Mouse (Mus musculus) kidney, embryonic 16.5 days (tissue): ENCODE measurements around the gene Otud3. TPM values are rescaled to one million over a fixed set of nuclear protein-coding genes. Genes with fewer than 3 reads are reported as not detected.

Source experiments
- ATAC-seq: fragments of 200-750 bp; cut with Nextera tagmentation; 2 replicates; pipeline ENCODE4 v1.8.0; 2017; ENCODE audit warnings: moderate TSS enrichment; ENCODE audit not compliant: low FRiP score, low TSS enrichment
- H3K27ac ChIP-seq: fragments of 300-500 bp; sonication (generic); 2 replicates; pipeline ENCODE4 v1.5.1; 2014; ENCODE audit warnings: low read length
- H3K27me3 ChIP-seq: fragments of 300-500 bp; sonication (generic); 2 replicates; pipeline ENCODE4 v1.6.1; 2014; ENCODE audit warnings: low read length, control low read depth, mixed read lengths; ENCODE audit not compliant: insufficient read depth
- H3K36me3 ChIP-seq: fragments of 300-500 bp; sonication (generic); 2 replicates; pipeline ENCODE4 v1.6.1; 2014; ENCODE audit warnings: low read length, control low read depth, mixed read lengths; ENCODE audit not compliant: insufficient read depth
- H3K4me1 ChIP-seq: fragments of 300-500 bp; sonication (generic); 2 replicates; pipeline ENCODE4 v1.6.1; 2014; ENCODE audit warnings: low read length, control low read depth, mixed read lengths; ENCODE audit not compliant: insufficient read depth
- H3K4me2 ChIP-seq: fragments of 300-500 bp; sonication (generic); replicated peaks from 2 replicates; pipeline ENCODE4 v1.6.1; 2014; ENCODE audit warnings: low read depth, low read length
- H3K4me3 ChIP-seq: fragments of 300-500 bp; sonication (generic); 2 replicates; pipeline ENCODE4 v1.5.1; 2014; ENCODE audit warnings: mild to moderate bottlenecking, low read length
- H3K9ac ChIP-seq: fragments of 300-500 bp; sonication (generic); replicated peaks from 2 replicates; pipeline ENCODE4 v1.6.1; 2014; ENCODE audit warnings: low read length
- H3K9me3 ChIP-seq: fragments of 300-500 bp; sonication (generic); 2 replicates; pipeline ENCODE4 v1.6.1; 2016; ENCODE audit warnings: low read length, control low read depth
- WGBS: fragments of 180-500 bp; shearing (Covaris S2); extraction: QIAGEN DNeasy Blood & Tissue Kit; methylation state at CpG from one replicate; pipeline ENCODE4 v1.1.7; 2014; 5-methylcytosine and 5-hydroxymethylcytosine counted together
- polyA plus RNA-seq: library from polyadenylated mRNA; unstranded; fragments of >200 nt; fragmentation: Nextera tagmentation; extraction: Ambion mirVana; gene quantifications from 2 replicates; pipeline ENCODE4 v1.2.1, GENCODE M21; 2015

Otud3 gene
- polyA plus RNA-seq, 1 experiment from 2014 or later = 3.0 TPM

GRCm38 (mm10) chr4:138938495-138939269, 24.9 kb upstream of the Otud3 start:
- H3K9ac ChIP-seq = no peak overlapping the region
- H3K9me3 ChIP-seq = no peaks in the 10 kb centered on the region
- no peak overlapping the region for H3K4me3 ChIP-seq
- H3K36me3 ChIP-seq = no peaks in the 10 kb centered on the region
- peak overlapping the region; percentile 64 for H3K27ac ChIP-seq
- peak; percentile 75 for ATAC-seq
- 47% methylated on average over 10 of the region's 10 CpGs for WGBS
- no peaks in the 10 kb centered on the region for H3K27me3 ChIP-seq
- H3K4me2 ChIP-seq = no peak overlapping the region
- H3K4me1 ChIP-seq = peaks cover 31% of the 10 kb centered on the region

GRCm38 (mm10) chr4:138934456-138935145, 20.9 kb upstream of the Otud3 start:
- ATAC-seq = no peak
- Histone ChIP-seq H3K27ac (no peak overlapping the region), H3K36me3 (no peaks in the 10 kb centered on the region), H3K4me2 (no peak overlapping the region), H3K9ac (no peak overlapping the region), H3K9me3 (no peaks in the 10 kb centered on the region), H3K27me3 (no peaks in the 10 kb centered on the region), H3K4me3 (no peak overlapping the region), H3K4me1 (peaks cover 14% of the 10 kb centered on the region)
- 86% methylated on average over 11 of the region's 11 CpGs for WGBS

- no peak overlapping the region for H3K9ac ChIP-seq
- H3K4me3 ChIP-seq = no peak overlapping the region
- no peaks in the 10 kb centered on the region for H3K36me3 ChIP-seq
- no peak overlapping the region for H3K4me2 ChIP-seq
- 61% methylated on average over 3 of the region's 3 CpGs for WGBS
- H3K27me3 ChIP-seq = no peaks in the 10 kb centered on the region
- peaks cover 6% of the 10 kb centered on the region for H3K4me1 ChIP-seq
- ATAC-seq = no peak
- H3K9me3 ChIP-seq = no peaks in the 10 kb centered on the region
- no peak overlapping the region for H3K27ac ChIP-seq
Measured at GRCm38 (mm10) chr4:138933862-138934261, 20.1 kb upstream of the Otud3 start.

GRCm38 (mm10) chr4:138925561-138925960, 11.8 kb upstream of the Otud3 start:
- ATAC-seq = no peak
- H3K4me3 ChIP-seq = no peak overlapping the region
- H3K27me3 ChIP-seq = no peaks in the 10 kb centered on the region
- 83% methylated on average over 2 of the region's 2 CpGs for WGBS
- peaks cover 8% of the 10 kb centered on the region; the same call in 1 of the 2 replicates for H3K4me1 ChIP-seq
- H3K27ac ChIP-seq = no peak overlapping the region
- H3K36me3 ChIP-seq = no peaks in the 10 kb centered on the region
- H3K4me2 ChIP-seq = no peak overlapping the region
- no peaks in the 10 kb centered on the region for H3K9me3 ChIP-seq
- no peak overlapping the region for H3K9ac ChIP-seq

DNA sequence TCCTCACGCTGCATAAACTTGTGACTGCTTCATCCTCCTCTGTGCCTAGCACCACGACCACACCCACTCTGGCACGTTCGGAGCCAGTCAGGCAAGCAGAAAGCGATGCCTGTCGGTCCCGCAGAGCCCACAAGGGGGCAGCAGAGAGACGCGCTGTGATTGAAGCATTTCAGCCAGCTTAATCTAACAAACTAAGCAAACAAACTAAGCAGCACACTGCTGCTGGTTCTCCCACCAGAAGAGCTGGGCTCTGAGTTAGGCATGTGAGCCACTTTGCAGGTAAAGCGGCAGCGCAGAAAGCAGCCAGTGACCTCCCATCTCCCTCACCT, 8.3 kb upstream of the Otud3 start:
- Histone ChIP-seq H3K4me1 (peaks cover 8% of the 10 kb centered on the region; the same call in 1 of the 2 replicates), H3K36me3 (no peaks in the 10 kb centered on the region), H3K4me3 (peak overlapping the region; percentile 18), H3K27ac (no peak overlapping the region), H3K4me2 (peak overlapping the region; percentile 50), H3K9ac (no peak overlapping the region), H3K27me3 (no peaks in the 10 kb centered on the region), H3K9me3 (no peaks in the 10 kb centered on the region)
- WGBS = 4% methylated on average over 11 of the region's 11 CpGs
- ATAC-seq = peak; percentile 75; the same call in 1 of the 2 replicates

DNA sequence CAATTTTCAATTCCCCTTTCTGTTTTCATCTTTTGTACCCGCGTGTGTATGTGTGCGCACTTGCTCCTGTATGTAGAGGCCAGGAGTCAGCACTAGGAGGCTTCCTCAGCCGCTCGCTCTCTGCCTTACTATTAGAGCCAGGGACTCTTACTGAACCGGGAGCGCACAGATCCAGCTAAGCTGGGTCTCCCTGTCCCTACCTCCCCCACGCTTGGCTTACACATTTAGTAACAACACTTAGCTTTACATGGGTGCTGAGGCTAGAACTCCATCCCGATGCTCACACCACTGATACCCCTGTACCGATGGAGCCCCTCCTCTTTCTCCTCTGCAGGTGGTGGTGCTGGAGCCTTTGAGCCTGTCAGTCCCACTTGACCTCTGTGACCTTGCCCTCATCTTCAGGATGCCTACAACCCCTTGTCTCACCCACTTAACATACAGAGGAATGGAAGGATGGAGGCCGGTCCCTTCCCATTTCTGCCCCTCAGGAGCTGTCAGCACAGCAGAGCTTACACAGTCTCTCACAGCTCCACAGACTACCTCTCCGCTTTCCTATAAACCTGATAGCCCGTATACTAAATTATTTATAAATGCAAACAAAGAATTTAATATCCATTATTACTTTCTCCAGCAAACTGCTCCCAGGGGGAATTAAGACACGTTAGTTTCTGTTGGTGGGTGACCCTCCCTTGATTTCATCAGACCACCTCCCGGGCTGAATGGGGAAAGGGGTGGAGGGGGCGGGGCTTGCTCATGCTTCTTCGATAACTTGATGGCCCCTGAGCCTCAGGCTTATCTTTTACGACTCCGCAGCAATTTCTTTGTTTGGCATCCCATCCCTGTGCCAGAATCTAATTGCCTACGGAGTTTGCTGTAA, 7.7 kb upstream of the Otud3 start:
- Histone ChIP-seq H3K4me3 (peak overlapping the region; percentile 18), H3K9me3 (no peaks in the 10 kb centered on the region), H3K36me3 (no peaks in the 10 kb centered on the region), H3K27me3 (no peaks in the 10 kb centered on the region), H3K4me2 (peak overlapping the region; percentile 50), H3K9ac (no peak overlapping the region), H3K4me1 (peaks cover 8% of the 10 kb centered on the region; the same call in 1 of the 2 replicates), H3K27ac (no peak overlapping the region)
- WGBS = 43% methylated on average over 20 of the region's 20 CpGs
- peak; percentile 49; the same call in 1 of the 2 replicates for ATAC-seq

DNA sequence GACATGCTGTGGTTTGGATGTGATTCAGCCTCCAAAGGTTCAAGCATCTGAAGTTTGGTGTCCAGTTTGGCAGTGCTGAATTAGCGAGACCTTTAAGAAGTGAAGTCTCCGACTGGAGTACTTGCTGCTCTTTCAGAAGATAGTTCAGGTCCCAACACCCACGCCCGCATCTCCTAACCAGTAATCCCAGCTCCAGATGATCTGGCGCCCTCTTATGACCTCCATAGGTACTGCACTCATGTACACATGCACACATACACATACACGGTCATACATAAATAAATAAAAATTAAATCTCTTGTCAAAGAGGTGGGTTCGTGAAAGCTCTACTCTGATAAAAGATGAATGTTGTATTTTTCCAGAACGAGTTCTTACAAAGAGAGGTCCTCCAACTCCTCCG, 3.5 kb upstream of the Otud3 start:
- H3K9me3 ChIP-seq = no peaks in the 10 kb centered on the region
- ATAC-seq = no peak
- H3K4me2 ChIP-seq = no peak overlapping the region
- H3K36me3 ChIP-seq = no peaks in the 10 kb centered on the region
- 87% methylated on average over 9 of the region's 9 CpGs for WGBS
- no peak overlapping the region for H3K4me3 ChIP-seq
- H3K9ac ChIP-seq = no peak overlapping the region
- H3K27me3 ChIP-seq = no peaks in the 10 kb centered on the region
- no peak overlapping the region for H3K27ac ChIP-seq
- peaks cover 16% of the 10 kb centered on the region; the same call in 1 of the 2 replicates for H3K4me1 ChIP-seq

DNA sequence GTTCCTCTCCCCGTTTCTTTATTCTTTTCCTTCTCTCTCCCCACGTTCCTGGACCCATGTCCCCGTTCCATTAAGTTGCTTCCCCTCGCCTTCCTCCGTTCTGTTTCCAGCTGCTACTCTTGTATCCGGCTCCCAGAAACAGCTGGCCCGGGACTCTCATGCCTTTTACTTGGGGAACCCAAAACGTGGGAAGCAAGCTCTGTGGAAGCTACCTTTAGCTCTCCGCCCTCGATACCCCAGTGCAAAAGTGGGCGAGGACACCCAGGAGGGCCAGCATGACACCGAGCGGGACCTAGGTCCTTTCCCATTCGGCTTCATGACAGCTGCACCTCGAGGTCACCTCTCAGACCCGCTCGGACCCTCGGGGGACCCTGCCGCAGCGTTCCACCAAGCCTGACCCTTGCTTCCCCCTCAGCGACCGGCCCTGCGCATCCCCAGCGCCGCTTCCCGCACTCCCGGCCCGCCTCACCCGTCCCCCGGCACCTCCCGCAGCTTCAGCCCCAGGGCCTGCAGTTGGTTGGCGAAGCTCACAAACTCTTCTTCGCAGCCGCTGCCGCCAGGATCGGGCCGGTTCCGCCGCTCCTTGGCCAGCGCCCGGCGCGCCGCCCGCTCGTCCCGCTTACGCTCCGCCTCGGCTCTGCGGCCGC, 481 bp downstream of the Otud3 start:
- H3K9ac ChIP-seq = peak overlapping the region; percentile 83
- no peaks in the 10 kb centered on the region for H3K27me3 ChIP-seq
- H3K36me3 ChIP-seq = peaks cover 5% of the 10 kb centered on the region; the same call in 1 of the 2 replicates
- ATAC-seq = peak; percentile 69
- no peak overlapping the region for H3K27ac ChIP-seq
- H3K4me3 ChIP-seq = peak overlapping the region; percentile 76
- H3K4me2 ChIP-seq = peak overlapping the region; percentile 94
- peaks cover 9% of the 10 kb centered on the region; the same call in 1 of the 2 replicates for H3K4me1 ChIP-seq
- under 1% methylated on average over 52 of the region's 52 CpGs for WGBS
- H3K9me3 ChIP-seq = no peaks in the 10 kb centered on the region

DNA sequence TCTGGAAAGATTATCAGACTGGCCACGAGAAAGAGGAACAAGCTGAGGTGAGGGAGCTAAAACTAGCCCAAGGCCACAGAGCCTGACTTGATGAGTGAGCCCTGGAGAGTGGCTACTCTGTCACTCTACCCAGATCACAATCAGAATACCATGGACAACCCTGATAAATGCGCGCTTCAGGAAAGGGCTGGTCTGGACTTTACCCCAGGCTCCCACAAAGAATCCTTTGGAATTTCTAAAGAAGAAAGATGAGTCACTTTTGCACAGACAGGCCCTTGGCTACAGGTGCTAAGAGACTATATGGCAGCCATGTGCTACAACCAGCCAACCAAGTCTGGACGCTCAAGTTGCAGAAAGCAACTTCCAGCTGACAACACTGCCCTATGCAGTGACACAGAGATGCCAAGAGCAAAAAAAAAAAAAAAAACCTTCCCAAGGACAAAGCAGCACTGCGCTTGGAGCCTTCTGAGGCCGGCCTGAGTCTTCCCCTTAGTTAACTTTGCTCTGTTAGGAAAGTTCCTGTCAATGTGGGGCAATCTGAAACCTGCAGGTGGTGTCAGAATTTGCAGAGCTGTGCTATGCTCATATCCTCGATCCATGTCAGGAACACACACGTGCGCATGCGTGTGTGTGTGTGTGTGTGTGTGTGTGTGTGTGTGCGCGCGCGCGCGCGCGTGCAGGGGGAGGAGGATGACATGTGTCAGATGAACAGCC, 8.0 kb downstream of the Otud3 start:
- 92% methylated on average over 18 of the region's 18 CpGs for WGBS

More for the DNA sequence above, 8.0 kb downstream of the Otud3 start:
- no peak for ATAC-seq
- H3K27ac ChIP-seq = no peak overlapping the region
- no peak overlapping the region for H3K9ac ChIP-seq
- peaks cover 35% of the 10 kb centered on the region for H3K36me3 ChIP-seq
- H3K4me2 ChIP-seq = no peak overlapping the region
- no peaks in the 10 kb centered on the region for H3K9me3 ChIP-seq
- no peaks in the 10 kb centered on the region for H3K27me3 ChIP-seq
- no peaks in the 10 kb centered on the region for H3K4me1 ChIP-seq
- no peak overlapping the region for H3K4me3 ChIP-seq
